Comparison of ENCODE assay signal across 22 mouse cellular contexts in the genomic region with DNA sequence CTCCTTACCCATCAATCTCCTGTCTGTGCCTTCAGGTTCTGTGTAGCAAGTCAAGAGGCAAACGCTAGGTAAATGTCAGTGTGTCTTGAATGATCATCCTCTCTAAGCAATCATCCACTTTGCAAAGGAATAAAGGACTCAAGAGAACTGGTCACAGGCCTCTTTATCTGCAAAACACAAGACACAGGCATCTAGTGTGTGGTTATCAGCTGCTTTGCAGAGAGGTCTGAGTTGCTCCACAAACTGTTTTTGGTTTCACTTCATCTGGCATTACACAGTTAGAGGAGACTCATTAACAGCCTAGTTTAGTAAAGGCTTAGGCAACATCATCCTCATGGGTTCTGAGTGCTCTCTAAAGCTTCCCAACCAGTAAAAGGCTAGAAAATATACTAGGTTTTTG.
A peak's percentile ranks its signal among the peaks of the same experiment; 100 is the strongest.
DNase-seq lines count a peak whose midpoint lies in the region; ATAC-seq and TF ChIP-seq lines count a peak whose summit lies in the region.
"Had no signal": no experiment of that assay in that cellular context is flagged by ENCODE, and none has a peak within 500 bp of the region (broad histone marks: within the 10 kb centered on the region; RNA-seq: fewer than 3 reads in every experiment).

No protein-coding gene starts in this region.

- no peak for DNase-seq in heart, adult 18-20 months
- DNase-seq in MEL (ENCODE audit: low read depth, low spot score), result peak; percentile 89
- peak; percentile 79 for DNase-seq in c-Kit-positive CD71-positive TER-119-positive erythroid progenitor cells, embryonic 14.5 days (ENCODE audit: low spot score)
- DNase-seq in liver, postnatal 0 days, result no peak
- no peak for DNase-seq in limb, embryonic 10.5 days (ENCODE audit: low spot score)
- no peak for DNase-seq in cerebellum, adult 8-10 months
- DNase-seq: adrenal gland, adult 2 months; cerebellum, adult 9-10 months; gastrocnemius, adult 2 months; heart, postnatal 4 days; kidney, adult 8-10 months; kidney, postnatal 10 days; lung, adult 18-20 months; lung, postnatal 14 days; thymus, adult 2 months; thymus, postnatal 4 days had no signal

- no peaks in the 10 kb centered on the region for H3K9me3 ChIP-seq in heart, embryonic 11.5 days (replicated peaks; ENCODE audit: control insufficient read depth, low read length)
- no peaks in the 10 kb centered on the region for H3K9me3 ChIP-seq in MEL (replicated peaks; ENCODE audit: insufficient read depth, low read length)
- H3K9me3 ChIP-seq in liver, postnatal 0 days (ENCODE audit: low read length), result no peaks in the 10 kb centered on the region
- H3K9me3 ChIP-seq in limb, embryonic 10.5 days (replicated peaks), result no peaks in the 10 kb centered on the region
- H3K9me3 ChIP-seq: heart, embryonic 15.5 days; midbrain, embryonic 12.5 days; neural tube, embryonic 15.5 days had no signal

- H3K79me2 ChIP-seq in MEL (ENCODE audit: control insufficient read depth, insufficient read depth, low read length, poor library complexity), result no peaks in the 10 kb centered on the region

- no peak overlapping the region for H3K9ac ChIP-seq in heart, embryonic 11.5 days (ENCODE audit: low read depth, low read length)
- peak overlapping the region; percentile 44 for H3K9ac ChIP-seq in MEL (ENCODE audit: control insufficient read depth, low read depth, low read length, poor library complexity, severe bottlenecking)
- no peak overlapping the region for H3K9ac ChIP-seq in liver, postnatal 0 days (replicated peaks)
- H3K9ac ChIP-seq: heart, embryonic 15.5 days; hindbrain, embryonic 15.5 days; midbrain, embryonic 12.5 days; neural tube, embryonic 15.5 days had no signal

- H3K4me1 ChIP-seq in heart, embryonic 11.5 days (ENCODE audit: control insufficient read depth, insufficient read depth, low read length), result no peaks in the 10 kb centered on the region; the same call in 1 of the 2 replicates
- H3K4me1 ChIP-seq in MEL (ENCODE audit: control insufficient read depth in 1 of 2, insufficient read depth in 2 of 2, low read length in 2 of 2), result peaks cover 32 to 40% of the 10 kb centered on the region in 2 experiments
- H3K4me1 ChIP-seq in liver, postnatal 0 days (ENCODE audit: insufficient read depth), result no peaks in the 10 kb centered on the region
- peaks cover 7% of the 10 kb centered on the region for H3K4me1 ChIP-seq in limb, embryonic 10.5 days
- H3K4me1 ChIP-seq: hindbrain, embryonic 15.5 days had no signal

- H3K4me3 ChIP-seq in heart, embryonic 11.5 days (ENCODE audit: low read depth, low read length), result no peak overlapping the region
- H3K4me3 ChIP-seq in MEL (ENCODE audit: control insufficient read depth in 1 of 2, insufficient read depth in 1 of 2, low read depth in 2 of 2, low read length in 2 of 2), result peak overlapping the region; percentile 25 to 35
- H3K4me3 ChIP-seq in liver, postnatal 0 days (ENCODE audit: low read depth, low read length), result no peak overlapping the region
- H3K4me3 ChIP-seq in limb, embryonic 10.5 days, result no peak overlapping the region
- H3K4me3 ChIP-seq: gastrocnemius, adult 2 months; heart, embryonic 15.5 days; hindbrain, embryonic 15.5 days; midbrain, embryonic 12.5 days; neural tube, embryonic 15.5 days had no signal

- H3K4me2 ChIP-seq in heart, embryonic 11.5 days, result no peak overlapping the region
- H3K4me2 ChIP-seq in liver, postnatal 0 days (ENCODE audit: low read depth, low read length), result no peak overlapping the region
- H3K4me2 ChIP-seq: heart, embryonic 15.5 days; hindbrain, embryonic 15.5 days; midbrain, embryonic 12.5 days; neural tube, embryonic 15.5 days had no signal

- H3K27me3 ChIP-seq in heart, embryonic 11.5 days (ENCODE audit: control insufficient read depth, insufficient read depth, low read length), result no peaks in the 10 kb centered on the region
- H3K27me3 ChIP-seq in MEL (ENCODE audit: control insufficient read depth in 1 of 2, insufficient read depth in 2 of 2, low read length in 2 of 2), result no peaks in the 10 kb centered on the region
- no peaks in the 10 kb centered on the region for H3K27me3 ChIP-seq in liver, postnatal 0 days (ENCODE audit: insufficient read depth, low read length)
- no peaks in the 10 kb centered on the region for H3K27me3 ChIP-seq in limb, embryonic 10.5 days (ENCODE audit: low read depth, poor library complexity, severe bottlenecking)
- H3K27me3 ChIP-seq: heart, embryonic 15.5 days; hindbrain, embryonic 15.5 days; neural tube, embryonic 15.5 days had no signal

- TF ChIP-seq CTCF in MEL (IDR thresholded peaks at IDR 0.05 in 2 of 3, conservative IDR thresholded peaks at IDR 0.05 in 1 of 3; ENCODE audit: control insufficient read depth in 1 of 3, insufficient read depth in 1 of 3, low read depth in 2 of 3, low read length in 3 of 3, poor library complexity in 1 of 3, severe bottlenecking in 1 of 3), result no peak
- TF ChIP-seq CTCF in liver, postnatal 0 days (IDR thresholded peaks at IDR 0.05; ENCODE audit: low read depth), result no peak

- TF ChIP-seq POLR2A in MEL (IDR thresholded peaks at IDR 0.05; ENCODE audit: control insufficient read depth in 1 of 2, insufficient read depth in 1 of 2, low read depth in 1 of 2, low read length in 2 of 2, poor library complexity in 1 of 2), result peak in 1 of 2 experiments; percentile 29; a peak in 1 of 4 replicates

- peak overlapping the region; percentile 76 for H3K27ac ChIP-seq in heart, embryonic 11.5 days (ENCODE audit: low read depth, low read length)
- peak overlapping the region; percentile 95 for H3K27ac ChIP-seq in MEL (ENCODE audit: control insufficient read depth, low read depth, low read length)
- H3K27ac ChIP-seq in liver, postnatal 0 days (ENCODE audit: low read depth), result no peak overlapping the region
- H3K27ac ChIP-seq in limb, embryonic 10.5 days, result no peak overlapping the region
- H3K27ac ChIP-seq: gastrocnemius, adult 2 months; heart, embryonic 15.5 days; hindbrain, embryonic 15.5 days; midbrain, embryonic 12.5 days; neural tube, embryonic 15.5 days had no signal

- no peaks in the 10 kb centered on the region for H3K36me3 ChIP-seq in heart, embryonic 11.5 days (ENCODE audit: control insufficient read depth, insufficient read depth, low read length)
- H3K36me3 ChIP-seq in MEL (ENCODE audit: control insufficient read depth in 1 of 2, insufficient read depth in 2 of 2, low read length in 2 of 2), result peaks cover 0 to 39% of the 10 kb centered on the region in 2 experiments; a peak in 2 of 4 replicates
- no peaks in the 10 kb centered on the region for H3K36me3 ChIP-seq in liver, postnatal 0 days (replicated peaks; ENCODE audit: insufficient read depth, low read length)
- H3K36me3 ChIP-seq in limb, embryonic 10.5 days, result no peaks in the 10 kb centered on the region
- H3K36me3 ChIP-seq: heart, embryonic 15.5 days; hindbrain, embryonic 15.5 days; midbrain, embryonic 12.5 days; neural tube, embryonic 15.5 days had no signal

- ATAC-seq in heart, embryonic 11.5 days (replicated peaks; ENCODE audit: insufficient number of reproducible peaks, low FRiP score, low TSS enrichment), result peak; percentile 93
- ATAC-seq in liver, postnatal 0 days, result peak; percentile 84
- ATAC-seq: forebrain, embryonic 16.5 days had no signal

- no peak for TF ChIP-seq RAD21 in MEL (IDR thresholded peaks at IDR 0.05; ENCODE audit: low read depth, low read length)

- peak; percentile 98 to 99 for TF ChIP-seq EP300 in MEL (IDR thresholded peaks at IDR 0.05; ENCODE audit: low read depth in 1 of 2, low read length in 2 of 2)
- peak; percentile 66 for TF ChIP-seq EP300 in liver, postnatal 0 days (IDR thresholded peaks at IDR 0.05; ENCODE audit: low read depth)

- WGBS in heart, embryonic 11.5 days (ENCODE audit: insufficient replicate concordance), result 19% methylated on average over 1 of the region's 1 CpGs
- 45% methylated on average over 1 of the region's 1 CpGs for WGBS in liver, postnatal 0 days (ENCODE audit: insufficient replicate concordance)
- 54% methylated on average over 1 of the region's 1 CpGs for whole genome bisulfite sequencing in limb, embryonic 10.5 days

TF ChIP-seq in MEL, 35 proteins besides CTCF, POLR2A, EP300 and RAD21:
- TF ChIP-seq BHLHE40 (IDR thresholded peaks at IDR 0.05; ENCODE audit: borderline replicate concordance, low read depth, low read length) (0 out of 2 replicates have a peak, but pooled peaks have one; percentile 41), NRF1 (IDR thresholded peaks at IDR 0.05; ENCODE audit: insufficient read depth, low read depth, low read length, poor library complexity, severe bottlenecking) (no peak), MXI1 (IDR thresholded peaks at IDR 0.05; ENCODE audit: low read depth, low read length) (no peak), POLR2AphosphoS2 (IDR thresholded peaks at IDR 0.05; ENCODE audit: low read length) (0 out of 2 replicates have a peak, but pooled peaks have one; percentile 36), ETS1 (IDR thresholded peaks at IDR 0.05; ENCODE audit: low read depth, low read length) (peak; percentile 95), TCF12 (IDR thresholded peaks at IDR 0.05; ENCODE audit: low read depth, low read length) (peak; percentile 98), HCFC1 (IDR thresholded peaks at IDR 0.05; ENCODE audit: low read depth, low read length) (peak; percentile 16; the same call in 1 of the 2 replicates), JUND (IDR thresholded peaks at IDR 0.05; ENCODE audit: low read depth, low read length) (0 out of 2 replicates have a peak, but pooled peaks have one; percentile 50), NELFE (IDR thresholded peaks at IDR 0.05; ENCODE audit: low read depth, low read length) (no peak), TBP (IDR thresholded peaks at IDR 0.05; ENCODE audit: low read depth, low read length) (peak; percentile 63; the same call in 1 of the 2 replicates), SIN3A (IDR thresholded peaks at IDR 0.05; ENCODE audit: low read length) (peak; percentile 83), ELF1 (IDR thresholded peaks at IDR 0.05; ENCODE audit: low read depth, low read length) (no peak), MYB (IDR thresholded peaks at IDR 0.05; ENCODE audit: low read depth, low read length) (peak; percentile 87), ZC3H11A (IDR thresholded peaks at IDR 0.05; ENCODE audit: low read depth, low read length) (no peak), RCOR1 (IDR thresholded peaks at IDR 0.05; ENCODE audit: low read depth, low read length) (peak; percentile 78), ZMIZ1 (IDR thresholded peaks at IDR 0.05; ENCODE audit: low read depth, low read length) (0 out of 2 replicates have a peak, but pooled peaks have one; percentile 30), GATA1 (IDR thresholded peaks at IDR 0.05; ENCODE audit: low read depth, low read length) (peak; percentile 98), TAL1 (IDR thresholded peaks at IDR 0.05; ENCODE audit: low read length) (peak; percentile 97), MAZ (IDR thresholded peaks at IDR 0.05; ENCODE audit: low read depth, low read length) (no peak)

Comparison
In these comparisons a context has a peak if more than half of its experiments do, and no peak if none do; other contexts are left out.
1. H3K27ac ChIP-seq: peak in heart, embryonic 11.5 days (single experiment) and MEL (single experiment); none in liver, postnatal 0 days (single experiment) and limb, embryonic 10.5 days (single experiment).
2. H3K4me3 ChIP-seq: peak in MEL (2 of 2); none in heart, embryonic 11.5 days (single experiment), liver, postnatal 0 days (single experiment) and limb, embryonic 10.5 days (single experiment).
3. DNase-seq: peak in MEL (single experiment) and c-Kit-positive CD71-positive TER-119-positive erythroid progenitor cells, embryonic 14.5 days (single experiment); none in heart, adult 18-20 months (0 of 2), liver, postnatal 0 days (single experiment), limb, embryonic 10.5 days (single experiment) and cerebellum, adult 8-10 months (single experiment).